Mouse (Mus musculus): ENCODE results near the gene Chrne. TPM values are rescaled to one million over a fixed set of nuclear protein-coding genes. Genes with fewer than 3 reads are reported as not detected.

Chrne gene
- total RNA-seq (2014; rRNA removed) (4.5 TPM in 1 of 2 replicates, not detected in the other), polyA plus RNA-seq (2015; fragmentation: Nextera tagmentation; extraction: Ambion mirVana) (0.42 and 0.59 TPM in 2 replicates)

DNA sequence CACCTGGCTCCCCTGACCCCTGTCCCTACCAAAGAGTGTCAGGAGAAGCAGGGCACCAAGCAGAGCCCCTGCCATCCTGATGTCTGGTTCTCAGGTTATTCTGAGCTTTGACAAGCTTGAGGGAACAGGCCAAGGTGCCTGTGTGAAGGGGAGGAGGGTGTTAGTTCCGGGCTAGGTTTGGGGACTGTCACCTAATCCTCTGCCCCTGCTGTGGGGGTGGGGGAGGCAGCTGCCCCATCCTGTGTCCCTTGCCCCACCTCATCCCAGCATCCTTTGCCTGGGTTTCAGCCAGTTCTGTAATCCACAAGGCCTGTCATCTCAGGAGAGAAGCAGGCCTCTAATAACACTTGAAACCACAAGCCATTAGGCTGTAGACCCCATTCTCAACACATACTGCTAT, at the start of gene Chrne:
Gene Chrne, minus strand, starts transcription at position 116 of the 400 bp plus-strand sequence.
- no peak within 1 kb of the TSS for H3K4me2 ChIP-seq (ENCODE audit: low read depth, low read length)
- DNase-seq (ENCODE audit: low spot score): no peak
- 80% methylated on average over 1 of the region's 1 CpGs for WGBS

DNA sequence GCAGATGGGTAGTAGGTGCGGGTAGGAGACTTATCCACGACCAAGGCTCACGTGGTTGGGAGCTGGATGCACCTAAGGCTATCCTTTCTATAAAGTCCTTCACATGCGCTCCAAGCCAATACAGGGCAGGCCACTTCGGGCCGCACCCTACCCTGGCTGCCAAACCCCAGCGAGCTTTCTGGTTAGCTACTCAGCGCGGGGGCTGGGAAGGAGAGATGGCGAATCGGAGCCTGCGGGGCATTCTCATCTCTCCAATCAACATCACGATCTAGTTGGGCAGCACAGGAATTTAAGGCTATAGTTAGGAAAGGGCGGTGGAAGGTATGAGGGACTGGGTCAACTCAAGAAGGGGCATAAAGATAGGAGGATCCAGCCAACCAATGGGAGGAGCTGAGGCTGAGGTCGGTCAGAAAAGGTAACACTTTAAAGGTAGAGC, 49.3 kb upstream of the Chrne start:
- H3K4me1 ChIP-seq (ENCODE audit: insufficient read depth, low read length): peaks cover 4% of the 10 kb centered on the region; the same call in 1 of the 2 replicates
- under 1% methylated on average over 15 of the region's 15 CpGs for WGBS
- H3K27ac ChIP-seq: peak overlapping the region; percentile 98
- peak overlapping the region; percentile 58 for H3K4me3 ChIP-seq (ENCODE audit: low read length)
- peak overlapping the region; percentile 56 for H3K9ac ChIP-seq (replicated peaks; ENCODE audit: low read length)
- no peak for DNase-seq (ENCODE audit: low spot score)
- TF ChIP-seq CTCF (IDR thresholded peaks at IDR 0.05; ENCODE audit: low read depth): no peak
- peak overlapping the region; percentile 88 for H3K4me2 ChIP-seq (ENCODE audit: low read depth, low read length)
- peaks cover 19% of the 10 kb centered on the region for H3K36me3 ChIP-seq (ENCODE audit: insufficient read depth, low read length)
- H3K9me3 ChIP-seq (ENCODE audit: low read length): no peaks in the 10 kb centered on the region
- no peak for ATAC-seq
- no peaks in the 10 kb centered on the region for H3K27me3 ChIP-seq (ENCODE audit: insufficient read depth, low read length)

More for the DNA sequence above, at the start of gene Chrne:
- peaks cover 6% of the 10 kb centered on the region for H3K4me1 ChIP-seq (ENCODE audit: insufficient read depth, low read length)
- no peak within 1 kb of the TSS for H3K27ac ChIP-seq
- no peak within 1 kb of the TSS for H3K9ac ChIP-seq (replicated peaks; ENCODE audit: low read length)
- no peaks in the 10 kb centered on the region for H3K9me3 ChIP-seq (ENCODE audit: low read length)
- H3K36me3 ChIP-seq (ENCODE audit: insufficient read depth, low read length): no peaks in the 10 kb centered on the region; the same call in 1 of the 2 replicates
- ATAC-seq: no peak
- H3K4me3 ChIP-seq (ENCODE audit: low read length): no peak within 1 kb of the TSS
- no peaks in the 10 kb centered on the region for H3K27me3 ChIP-seq (ENCODE audit: insufficient read depth, low read length)
- TF ChIP-seq CTCF (IDR thresholded peaks at IDR 0.05; ENCODE audit: low read depth): no peak

DNA sequence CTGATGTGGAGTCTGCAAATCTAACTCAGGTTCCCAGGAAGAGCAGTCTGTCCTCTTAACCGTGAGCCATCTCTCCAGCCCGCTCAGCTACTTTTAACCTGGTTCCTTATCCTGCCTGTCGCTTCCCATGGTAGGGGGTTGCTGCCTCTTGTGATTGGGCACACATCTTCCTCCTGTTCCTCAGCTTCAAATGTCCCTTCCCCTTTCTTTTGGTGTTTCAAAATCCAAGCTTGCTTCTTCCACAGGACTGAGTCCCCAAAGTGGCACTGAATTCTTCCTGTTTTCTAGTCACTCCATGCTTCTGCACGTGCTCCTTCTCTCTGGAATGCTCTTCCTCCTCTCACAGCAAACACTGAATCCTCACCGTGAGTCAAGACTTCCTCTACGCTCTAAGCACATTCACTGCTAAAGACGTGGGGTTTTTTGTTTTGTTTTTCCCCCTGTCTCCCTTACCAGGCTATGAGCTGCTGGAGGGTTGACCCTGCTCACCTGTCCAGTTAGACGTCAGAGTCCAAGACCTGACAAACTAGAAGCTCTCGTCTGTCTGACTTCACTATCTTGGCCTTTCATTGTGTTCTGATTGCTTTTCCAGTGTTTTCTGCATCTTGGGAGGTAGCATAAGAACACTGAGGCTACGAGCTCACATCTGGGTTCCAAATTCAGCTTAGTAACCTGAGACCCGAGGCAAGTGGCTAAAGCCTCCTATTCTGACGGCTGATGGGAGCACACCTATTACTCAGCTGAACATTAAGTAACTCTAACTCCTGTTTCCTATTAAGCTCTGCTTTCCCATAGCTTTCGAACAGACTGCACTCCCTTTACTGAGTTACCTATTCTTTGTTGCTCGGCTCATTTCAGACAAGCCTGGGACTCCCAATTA, 48.5 kb upstream of the Chrne start:
- H3K4me2 ChIP-seq (ENCODE audit: low read depth, low read length): peak overlapping the region; percentile 88
- ATAC-seq: no peak
- no peak for TF ChIP-seq CTCF (IDR thresholded peaks at IDR 0.05; ENCODE audit: low read depth)
- peaks cover 26% of the 10 kb centered on the region for H3K36me3 ChIP-seq (ENCODE audit: insufficient read depth, low read length)
- 79% methylated on average over 14 of the region's 14 CpGs for WGBS
- no peak for DNase-seq (ENCODE audit: low spot score)
- no peaks in the 10 kb centered on the region for H3K9me3 ChIP-seq (ENCODE audit: low read length)
- peak overlapping the region; percentile 58 for H3K4me3 ChIP-seq (ENCODE audit: low read length)
- peaks cover 4% of the 10 kb centered on the region; the same call in 1 of the 2 replicates for H3K4me1 ChIP-seq (ENCODE audit: insufficient read depth, low read length)
- H3K27ac ChIP-seq: peak overlapping the region; percentile 98
- H3K27me3 ChIP-seq (ENCODE audit: insufficient read depth, low read length): no peaks in the 10 kb centered on the region
- H3K9ac ChIP-seq (replicated peaks; ENCODE audit: low read length): peak overlapping the region; percentile 56

DNA sequence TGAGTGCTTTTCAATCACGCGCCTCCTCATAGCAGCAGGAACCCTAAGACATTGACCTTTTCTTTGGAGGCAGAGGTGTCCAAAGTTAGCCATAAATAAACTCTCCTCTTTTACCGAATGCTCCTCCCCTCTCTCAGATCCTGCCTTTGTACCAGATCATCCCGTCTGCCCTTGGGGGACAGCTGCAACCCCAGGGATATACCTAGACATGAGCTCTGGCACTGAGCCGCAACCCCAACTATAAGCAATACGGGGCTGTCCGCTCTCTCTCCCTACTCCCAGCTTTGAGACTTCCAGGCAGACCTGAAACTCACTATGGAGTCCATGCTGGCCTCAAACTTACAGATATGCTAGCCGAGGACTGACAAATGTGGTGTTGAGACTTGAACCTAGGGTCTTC, 47.7 kb upstream of the Chrne start:
- Histone ChIP-seq H3K9ac (replicated peaks; ENCODE audit: low read length) (no peak overlapping the region), H3K36me3 (ENCODE audit: insufficient read depth, low read length) (peaks cover 32% of the 10 kb centered on the region), H3K4me2 (ENCODE audit: low read depth, low read length) (no peak overlapping the region), H3K27ac (no peak overlapping the region), H3K27me3 (ENCODE audit: insufficient read depth, low read length) (no peaks in the 10 kb centered on the region), H3K4me1 (ENCODE audit: insufficient read depth, low read length) (peaks cover 4% of the 10 kb centered on the region; the same call in 1 of the 2 replicates), H3K4me3 (ENCODE audit: low read length) (no peak overlapping the region), H3K9me3 (ENCODE audit: low read length) (no peaks in the 10 kb centered on the region)
- no peak for ATAC-seq
- TF ChIP-seq CTCF (IDR thresholded peaks at IDR 0.05; ENCODE audit: low read depth): no peak
- 97% methylated on average over 8 of the region's 8 CpGs for WGBS
- DNase-seq (ENCODE audit: low spot score): no peak

DNA sequence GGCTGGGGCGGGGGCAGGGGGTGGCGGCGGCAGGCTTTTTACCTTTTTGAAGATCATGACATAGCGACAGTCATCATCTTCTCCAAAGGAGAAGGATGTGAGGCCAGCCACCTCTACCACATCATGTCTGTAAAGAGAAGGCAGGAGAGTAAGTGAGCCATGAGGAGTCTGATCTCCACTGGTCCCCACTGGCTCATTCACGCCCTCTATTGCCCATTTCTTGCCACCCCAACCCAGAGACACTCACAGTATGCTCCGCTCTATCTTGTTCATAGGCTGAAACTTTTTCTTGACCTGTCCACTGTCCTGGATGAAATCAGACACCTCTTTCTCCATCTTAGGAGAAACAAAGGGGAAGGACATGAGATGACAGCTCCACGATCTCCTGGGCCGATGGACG, 45.7 kb upstream of the Chrne start:
- no peak overlapping the region for H3K4me3 ChIP-seq (ENCODE audit: low read length)
- ATAC-seq (no peak), DNase-seq (ENCODE audit: low spot score) (no peak)
- H3K9me3 ChIP-seq (ENCODE audit: low read length): no peaks in the 10 kb centered on the region
- no peak overlapping the region for H3K27ac ChIP-seq
- peaks cover 4% of the 10 kb centered on the region; the same call in 1 of the 2 replicates for H3K4me1 ChIP-seq (ENCODE audit: insufficient read depth, low read length)
- no peak overlapping the region for H3K9ac ChIP-seq (replicated peaks; ENCODE audit: low read length)
- H3K27me3 ChIP-seq (ENCODE audit: insufficient read depth, low read length): no peaks in the 10 kb centered on the region
- TF ChIP-seq CTCF (IDR thresholded peaks at IDR 0.05; ENCODE audit: low read depth): 0 out of 2 replicates have a peak, but pooled peaks have one; percentile 4
- 95% methylated on average over 9 of the region's 9 CpGs for WGBS
- H3K4me2 ChIP-seq (ENCODE audit: low read depth, low read length): no peak overlapping the region
- H3K36me3 ChIP-seq (ENCODE audit: insufficient read depth, low read length): peaks cover 32% of the 10 kb centered on the region

DNA sequence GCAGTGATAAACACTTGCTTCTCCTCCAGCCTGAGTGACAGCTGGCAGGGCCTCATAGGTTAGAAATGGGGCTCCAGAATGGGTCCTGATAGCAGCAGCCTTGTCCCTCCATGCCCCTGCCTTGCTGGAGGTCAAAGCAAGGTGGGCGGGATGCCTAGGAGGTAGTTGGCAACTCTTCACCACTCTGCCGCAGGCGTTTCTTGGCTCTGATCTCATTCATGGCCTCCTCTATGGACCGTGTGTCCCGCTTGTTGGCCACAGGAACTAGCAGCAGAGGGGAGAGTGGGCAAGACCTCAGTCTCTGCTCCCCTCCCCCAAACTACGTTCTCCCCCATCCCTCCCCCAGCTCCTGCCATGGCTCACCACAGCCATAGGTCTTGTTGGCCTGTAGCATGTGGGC, 44.9 kb upstream of the Chrne start:
- no peak for TF ChIP-seq CTCF (IDR thresholded peaks at IDR 0.05; ENCODE audit: low read depth)
- H3K9ac ChIP-seq (replicated peaks; ENCODE audit: low read length): no peak overlapping the region
- peaks cover 4% of the 10 kb centered on the region; the same call in 1 of the 2 replicates for H3K4me1 ChIP-seq (ENCODE audit: insufficient read depth, low read length)
- H3K27ac ChIP-seq: no peak overlapping the region
- DNase-seq (ENCODE audit: low spot score) (no peak), ATAC-seq (no peak)
- peaks cover 32% of the 10 kb centered on the region for H3K36me3 ChIP-seq (ENCODE audit: insufficient read depth, low read length)
- H3K27me3 ChIP-seq (ENCODE audit: insufficient read depth, low read length): no peaks in the 10 kb centered on the region
- H3K9me3 ChIP-seq (ENCODE audit: low read length): no peaks in the 10 kb centered on the region
- H3K4me3 ChIP-seq (ENCODE audit: low read length): no peak overlapping the region
- no peak overlapping the region for H3K4me2 ChIP-seq (ENCODE audit: low read depth, low read length)
- 83% methylated on average over 6 of the region's 6 CpGs for WGBS

Measured in hindbrain, postnatal 0 days (tissue).